Comparison of ENCODE assay signal across 15 mouse cellular contexts in genomic region chr15:65585566-65585965, GRCm38 (mm10).
DNase-seq lines count a peak whose midpoint lies in the region; ATAC-seq lines count a peak whose summit lies in the region.
"Had no signal": no experiment of that assay in that cellular context is flagged by ENCODE, and none has a peak within 500 bp of the region (broad histone marks: within the 10 kb centered on the region; RNA-seq: fewer than 3 reads in every experiment).

No protein-coding gene starts in this region.

- no peak overlapping the region for H3K4me2 ChIP-seq in midbrain, embryonic 14.5 days (ENCODE audit: low read length)
- H3K4me2 ChIP-seq in midbrain, embryonic 11.5 days = no peak overlapping the region
- no peak overlapping the region for H3K4me2 ChIP-seq in intestine, embryonic 16.5 days (ENCODE audit: low read depth, low read length)
- H3K4me2 ChIP-seq: stomach, embryonic 15.5 days had no signal

- no peak overlapping the region for H3K4me3 ChIP-seq in midbrain, embryonic 14.5 days (replicated peaks; ENCODE audit: low read depth, low read length)
- H3K4me3 ChIP-seq in midbrain, embryonic 11.5 days (ENCODE audit: low read depth, low read length) = no peak overlapping the region
- no peak overlapping the region for H3K4me3 ChIP-seq in intestine, embryonic 16.5 days (ENCODE audit: low read length)
- H3K4me3 ChIP-seq: stomach, embryonic 15.5 days had no signal

- H3K4me1 ChIP-seq in midbrain, embryonic 14.5 days (ENCODE audit: control insufficient read depth, insufficient read depth, low read length) = no peaks in the 10 kb centered on the region
- H3K4me1 ChIP-seq in midbrain, embryonic 11.5 days (ENCODE audit: control insufficient read depth, insufficient read depth, low read length) = no peaks in the 10 kb centered on the region
- H3K4me1 ChIP-seq in intestine, embryonic 16.5 days (ENCODE audit: control insufficient read depth, insufficient read depth, low read length) = no peaks in the 10 kb centered on the region
- H3K4me1 ChIP-seq: stomach, embryonic 15.5 days had no signal

- H3K27ac ChIP-seq in midbrain, embryonic 14.5 days (replicated peaks; ENCODE audit: low read depth, low read length) = no peak overlapping the region
- no peak overlapping the region for H3K27ac ChIP-seq in midbrain, embryonic 11.5 days (ENCODE audit: low read depth, low read length)
- H3K27ac ChIP-seq in intestine, embryonic 16.5 days (ENCODE audit: low read length) = no peak overlapping the region
- H3K27ac ChIP-seq: liver, embryonic 14.5 days; stomach, embryonic 15.5 days had no signal

- no peak for ATAC-seq in midbrain, embryonic 14.5 days (ENCODE audit: low FRiP score, low TSS enrichment)
- no peak for ATAC-seq in midbrain, embryonic 11.5 days (ENCODE audit: low FRiP score)
- no peak for ATAC-seq in intestine, embryonic 16.5 days

- no peaks in the 10 kb centered on the region for H3K36me3 ChIP-seq in midbrain, embryonic 14.5 days (ENCODE audit: control insufficient read depth, insufficient read depth, low read length)
- H3K36me3 ChIP-seq in midbrain, embryonic 11.5 days (ENCODE audit: control insufficient read depth, insufficient read depth, low read length) = no peaks in the 10 kb centered on the region
- no peaks in the 10 kb centered on the region for H3K36me3 ChIP-seq in intestine, embryonic 16.5 days (ENCODE audit: control insufficient read depth, insufficient read depth, low read length)
- H3K36me3 ChIP-seq: stomach, embryonic 15.5 days had no signal

- H3K9me3 ChIP-seq in midbrain, embryonic 14.5 days (ENCODE audit: control insufficient read depth, low read length) = no peaks in the 10 kb centered on the region
- H3K9me3 ChIP-seq in midbrain, embryonic 11.5 days (ENCODE audit: control insufficient read depth, low read length) = no peaks in the 10 kb centered on the region
- H3K9me3 ChIP-seq in intestine, embryonic 16.5 days (ENCODE audit: control insufficient read depth, low read length) = no peaks in the 10 kb centered on the region
- H3K9me3 ChIP-seq: stomach, embryonic 15.5 days had no signal

- peak; percentile 21 for DNase-seq in gastrocnemius, adult 18-20 months (ENCODE audit: low spot score)
- no peak for DNase-seq in gastrocnemius, postnatal 4 days (ENCODE audit: low spot score in 2 of 2)
- DNase-seq in midbrain, embryonic 14.5 days = peak; percentile 19
- DNase-seq in midbrain, embryonic 11.5 days (ENCODE audit: low spot score, missing footprints) = no peak
- DNase-seq in cerebellum, adult 9-10 months = peak; percentile 45
- DNase-seq in skeletal muscle tissue, adult 2 months (ENCODE audit: low read depth, low spot score) = peak; percentile 4
- DNase-seq in lung, postnatal 36 days = no peak
- DNase-seq: heart, postnatal 14 days; kidney, adult 8-10 months; lung, postnatal 14 days; right cerebral cortex, postnatal 4 days; thymus, postnatal 36 days had no signal

- no peak overlapping the region for H3K9ac ChIP-seq in midbrain, embryonic 14.5 days (replicated peaks; ENCODE audit: low read length)
- H3K9ac ChIP-seq in midbrain, embryonic 11.5 days (ENCODE audit: low read length) = no peak overlapping the region
- H3K9ac ChIP-seq in intestine, embryonic 16.5 days (ENCODE audit: low read depth, low read length) = no peak overlapping the region
- H3K9ac ChIP-seq: liver, embryonic 14.5 days; stomach, embryonic 15.5 days had no signal

- no peaks in the 10 kb centered on the region for H3K27me3 ChIP-seq in midbrain, embryonic 14.5 days (ENCODE audit: control insufficient read depth, insufficient read depth, low read length)
- H3K27me3 ChIP-seq in midbrain, embryonic 11.5 days (ENCODE audit: control insufficient read depth, insufficient read depth, low read length) = no peaks in the 10 kb centered on the region
- no peaks in the 10 kb centered on the region for H3K27me3 ChIP-seq in intestine, embryonic 16.5 days (replicated peaks; ENCODE audit: control insufficient read depth, insufficient read depth, low read length)
- H3K27me3 ChIP-seq: stomach, embryonic 15.5 days had no signal

- 56% methylated on average over 2 of the region's 2 CpGs for WGBS in midbrain, embryonic 14.5 days
- WGBS in midbrain, embryonic 11.5 days = 64% methylated on average over 2 of the region's 2 CpGs
- 67% methylated on average over 2 of the region's 2 CpGs for WGBS in intestine, embryonic 16.5 days

Comparison
In these comparisons a context has a peak if more than half of its experiments do, and no peak if none do; other contexts are left out.
1. DNase-seq: peak in gastrocnemius, adult 18-20 months (single experiment), midbrain, embryonic 14.5 days (single experiment), cerebellum, adult 9-10 months (single experiment) and skeletal muscle tissue, adult 2 months (single experiment); none in gastrocnemius, postnatal 4 days (0 of 2), midbrain, embryonic 11.5 days (single experiment) and lung, postnatal 36 days (single experiment).